Mouse (Mus musculus): ENCODE results near the gene Klrg2.
"Not testable (repeated sequence)": the region's sequence is repeated elsewhere in the genome, so short reads cannot be mapped to it uniquely, and the experiment has no call there.

Klrg2 gene

DNA sequence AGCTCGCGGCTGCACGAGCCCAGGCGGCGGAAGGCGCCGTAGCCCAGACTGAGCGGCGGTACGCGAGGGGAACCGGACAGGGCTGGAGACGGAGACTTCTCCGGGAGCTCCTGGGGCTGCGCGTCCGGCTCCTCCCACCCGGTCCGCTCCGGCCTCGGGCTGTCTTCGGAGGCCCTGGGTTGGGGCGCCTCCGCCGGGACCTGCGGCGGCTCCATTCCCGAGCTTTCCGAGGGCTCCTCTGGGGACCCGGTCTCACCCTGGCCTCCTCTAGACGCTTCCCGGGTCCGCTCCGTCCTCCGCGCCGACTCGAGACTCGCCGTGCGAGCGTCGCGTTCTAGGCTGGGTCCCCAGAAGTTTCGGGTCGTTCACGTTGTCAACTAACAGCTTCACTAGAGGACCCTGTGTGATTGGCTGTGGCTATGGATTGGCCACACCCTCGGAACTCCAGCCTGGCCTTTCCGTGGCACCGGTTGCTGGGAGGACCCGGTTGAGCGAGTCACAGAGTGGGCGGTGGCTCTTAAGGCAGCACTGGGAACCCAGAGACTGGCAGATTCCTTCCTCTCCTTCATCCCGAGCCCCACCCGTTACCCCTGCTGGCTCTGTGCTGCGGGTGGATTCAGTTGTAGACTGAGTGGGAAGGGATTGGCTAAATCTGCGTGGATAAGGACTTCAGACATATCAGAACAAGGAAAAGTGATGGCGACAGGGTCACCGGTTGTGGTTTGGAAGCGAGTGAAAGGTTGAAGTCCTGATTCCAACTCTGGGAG, at the start of gene Klrg2:
Gene Klrg2 (minus strand): TSS at position 391 of the 767 bp plus-strand sequence.
- DNase-seq (ENCODE audit: low read depth, low spot score) = peak; percentile 13

DNA sequence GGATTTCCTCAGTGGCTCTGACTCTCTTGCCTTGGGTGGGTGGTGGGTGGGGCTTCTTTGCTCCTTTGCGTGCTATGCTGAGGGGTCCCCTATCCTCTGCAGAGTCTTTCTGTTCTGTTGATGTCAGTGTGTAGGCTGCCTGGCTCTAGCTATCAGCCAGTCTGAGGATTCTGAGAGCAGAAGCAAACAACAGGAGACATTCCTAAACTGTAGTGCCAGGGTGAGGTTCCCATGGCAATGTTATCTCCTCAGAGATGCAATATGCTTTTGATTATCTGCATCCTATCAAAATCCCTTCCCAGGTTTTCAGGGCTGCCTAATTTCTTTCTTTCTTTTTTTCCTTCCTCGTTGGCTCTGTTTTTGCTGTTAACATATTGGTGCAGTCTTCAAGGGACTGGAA, 45.5 kb upstream of the Klrg2 start:
- DNase-seq (ENCODE audit: low read depth, low spot score) = no peak

DNA sequence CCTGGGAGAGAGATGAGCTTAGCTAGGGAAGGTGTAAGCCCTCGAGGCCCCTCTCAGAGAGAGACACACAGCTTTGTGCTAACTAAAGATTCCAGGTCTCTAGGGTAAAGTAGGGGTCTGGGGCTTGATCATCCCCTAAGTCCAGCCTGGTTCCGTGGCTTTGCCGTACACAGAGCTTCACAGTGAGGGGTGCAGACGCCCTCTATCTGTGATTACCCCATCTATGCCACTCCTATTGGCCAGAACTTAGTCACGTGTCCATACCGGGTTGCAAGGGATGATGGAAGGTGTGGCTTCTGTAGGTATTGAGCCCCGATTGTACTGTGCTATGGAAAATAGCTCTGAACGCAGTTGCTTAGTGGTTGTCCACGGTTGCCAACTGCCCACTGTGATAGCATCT, 40.6 kb upstream of the Klrg2 start:
- no peak for DNase-seq (ENCODE audit: low read depth, low spot score)

DNA sequence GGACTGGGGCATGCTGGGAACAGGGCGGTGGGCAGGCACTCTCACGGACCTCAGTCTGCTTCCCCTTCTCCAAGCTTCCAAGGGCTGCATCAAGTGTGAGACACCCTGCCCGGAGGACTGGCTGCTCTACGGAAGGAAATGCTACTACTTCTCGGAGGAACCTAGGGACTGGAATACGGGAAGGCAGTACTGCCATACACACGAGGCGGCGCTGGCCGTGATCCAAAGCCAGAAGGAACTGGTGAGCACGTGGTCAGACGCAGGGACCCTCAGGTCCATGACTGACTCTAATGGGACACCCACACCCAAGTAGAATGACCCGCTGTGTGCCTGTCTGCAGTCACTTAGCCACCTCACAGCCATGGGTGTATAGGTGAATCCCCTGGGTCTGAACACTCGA, 39.7 kb upstream of the Klrg2 start:
- DNase-seq (ENCODE audit: low read depth, low spot score) = no peak

DNA sequence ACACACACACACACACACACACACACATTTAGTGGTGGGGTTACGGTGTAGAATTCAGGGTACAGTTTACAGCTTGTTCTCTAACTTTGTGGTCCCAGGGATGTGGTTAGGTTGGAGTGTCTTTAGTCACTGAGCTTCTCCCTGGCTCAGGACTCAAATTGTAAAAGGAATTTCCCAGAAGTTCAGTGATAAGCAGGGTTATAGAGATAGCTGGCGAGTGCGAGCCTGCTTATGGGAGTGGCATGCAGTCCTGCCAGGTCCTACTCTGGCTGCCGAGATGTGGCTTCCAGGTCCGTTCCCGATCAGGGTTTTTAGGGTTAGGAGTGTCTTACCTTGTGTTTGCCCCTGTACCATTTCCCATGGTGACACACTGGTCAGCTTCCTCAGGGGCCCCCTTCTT, 39.2 kb upstream of the Klrg2 start:
- DNase-seq (ENCODE audit: low read depth, low spot score) = no peak

DNA sequence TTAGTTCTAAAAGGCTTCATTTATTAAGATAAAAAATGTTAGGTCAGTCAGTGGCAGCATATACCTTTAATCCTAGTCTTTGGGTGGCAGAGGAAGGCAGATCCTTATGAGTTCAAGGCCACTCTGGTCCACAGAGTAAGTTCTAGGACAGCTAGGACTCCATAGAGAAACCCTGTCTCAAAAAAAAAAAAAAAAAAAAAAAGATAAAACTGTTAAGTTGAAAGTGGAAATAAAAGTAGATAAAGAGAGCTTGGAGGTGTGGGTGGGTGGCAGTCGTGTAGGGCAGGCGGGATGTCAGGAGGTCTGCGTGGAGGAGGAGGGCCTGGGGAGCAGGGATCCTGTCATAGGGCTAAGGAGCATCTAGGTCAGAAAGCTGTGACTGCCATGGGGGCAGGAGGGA, 35.0 kb upstream of the Klrg2 start:
- no peak for DNase-seq (ENCODE audit: low read depth, low spot score)

DNA sequence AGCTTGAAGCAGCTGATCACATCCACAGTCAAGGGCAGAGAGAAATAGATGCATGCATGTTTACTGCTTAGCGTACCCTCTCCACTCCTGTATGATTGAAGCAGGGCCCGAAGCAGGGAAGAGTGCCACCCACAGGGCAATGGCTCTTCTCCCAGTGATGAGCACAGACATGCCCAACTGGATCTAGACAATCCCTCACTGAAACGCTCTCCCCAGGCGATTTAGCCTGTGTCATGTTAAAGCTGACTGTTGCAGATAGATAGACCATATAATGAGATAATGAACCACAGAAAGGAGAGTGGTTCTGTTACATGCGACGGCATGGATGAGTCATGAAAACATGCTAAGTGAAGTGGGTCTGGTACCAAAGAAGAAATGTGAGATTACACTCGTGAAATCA, 34.2 kb upstream of the Klrg2 start:
- DNase-seq (ENCODE audit: low read depth, low spot score) = no peak

DNA sequence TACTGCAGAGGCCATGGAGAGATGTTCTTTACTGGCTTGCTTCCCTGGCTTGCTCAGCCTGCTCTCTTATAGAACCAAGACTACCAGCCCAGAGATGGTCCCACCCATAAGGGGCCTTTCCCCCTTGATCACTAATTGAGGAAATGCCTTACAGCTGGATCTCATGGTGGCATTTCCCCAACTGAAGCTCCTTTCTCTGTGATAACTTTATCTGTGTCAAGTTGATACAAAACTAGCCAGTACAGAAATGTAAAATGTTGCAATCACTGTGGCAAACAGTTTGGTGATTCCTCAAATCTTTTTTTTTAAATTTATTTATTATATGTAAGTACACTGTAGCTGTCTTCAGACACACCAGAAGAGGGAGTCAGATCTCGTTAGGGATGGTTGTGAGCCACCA, 33.4 kb upstream of the Klrg2 start:
- DNase-seq (ENCODE audit: low read depth, low spot score) = not testable (repeated sequence)

DNA sequence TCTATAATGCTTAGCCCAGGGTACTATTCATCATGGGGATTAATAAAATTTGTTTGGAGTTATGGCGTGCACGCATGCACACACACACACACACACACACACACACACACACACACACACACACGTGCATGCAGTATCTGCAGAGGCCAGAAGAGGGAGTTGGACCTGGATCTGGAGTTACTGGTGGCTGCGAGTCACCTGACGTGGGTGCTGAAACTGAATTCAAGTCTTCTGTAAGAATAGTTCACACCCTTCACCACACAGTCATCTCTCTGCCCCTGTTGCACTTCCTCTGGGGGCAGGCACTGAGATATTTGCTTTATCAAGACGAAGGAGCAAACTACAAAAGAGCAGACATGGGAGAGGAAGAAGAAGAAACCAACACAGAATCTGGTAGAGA, 32.5 kb upstream of the Klrg2 start:
- no peak for DNase-seq (ENCODE audit: low read depth, low spot score)

DNA sequence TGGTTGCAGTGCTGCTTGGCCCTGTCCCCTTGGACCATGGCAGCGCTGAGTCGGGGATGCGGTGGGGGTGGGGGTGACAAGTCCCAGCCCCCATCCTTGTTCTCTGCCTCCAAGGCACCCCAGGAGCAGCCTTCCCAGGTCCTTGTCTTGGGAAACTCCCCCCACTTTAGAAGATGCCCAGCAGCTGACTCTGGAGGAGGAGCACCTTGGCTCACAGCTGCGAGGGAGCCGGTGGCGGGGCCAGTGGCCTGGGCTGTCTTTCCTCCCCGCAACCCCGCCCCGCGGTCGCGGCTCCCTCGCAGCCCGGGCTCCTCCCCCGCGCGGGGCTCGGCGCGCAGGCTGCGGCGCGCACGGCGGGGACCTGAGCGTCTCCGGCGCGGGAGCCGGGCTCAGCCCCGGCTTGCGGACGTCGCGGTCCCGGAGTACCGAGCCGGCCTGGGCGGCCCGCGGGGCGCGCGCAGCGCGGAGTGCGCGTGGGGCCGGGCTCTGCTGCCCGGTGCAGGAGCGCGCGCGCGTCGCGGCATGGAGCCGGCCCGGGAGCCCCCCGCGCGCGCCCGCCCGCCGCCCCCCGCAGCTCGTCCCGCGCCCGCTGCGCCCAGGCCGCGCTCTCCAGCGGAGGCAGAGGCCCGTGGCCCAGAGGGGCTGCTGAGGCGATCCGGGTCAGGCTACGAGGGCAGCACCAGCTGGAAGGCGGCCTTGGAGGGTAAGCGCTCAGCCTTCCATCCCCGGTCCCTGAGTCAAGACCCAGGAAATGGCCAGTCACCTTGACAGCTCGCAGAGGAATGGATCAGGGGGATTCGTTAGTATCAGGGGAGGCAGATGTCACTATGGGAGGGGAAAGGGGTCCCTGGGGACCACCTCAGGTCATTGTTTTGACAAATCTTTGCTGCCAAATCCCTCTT, 25.9 kb upstream of the Klrg2 start, which contains the start of gene Clec2l:
Gene Clec2l (plus strand): TSS at position 356 of the 902 bp plus-strand sequence.
- peak; percentile 62 for DNase-seq (ENCODE audit: low read depth, low spot score)

DNA sequence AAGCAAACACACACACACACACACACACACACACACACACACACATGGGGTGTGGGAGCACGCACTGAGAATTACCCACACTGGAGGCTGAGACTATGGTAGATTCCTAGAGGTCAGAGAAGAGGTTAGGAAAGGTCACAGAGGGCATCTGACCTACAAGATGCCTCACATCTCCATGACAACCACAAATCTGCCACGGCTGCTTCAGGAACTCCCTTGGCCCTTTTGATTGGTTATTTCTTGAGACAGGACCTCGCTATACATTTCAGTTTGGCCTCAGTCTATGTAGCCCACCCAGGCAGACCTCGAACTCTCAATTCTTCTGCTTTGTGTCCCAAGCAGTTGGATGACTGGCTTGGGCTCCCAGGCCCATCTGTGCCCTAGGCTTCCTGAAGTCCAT, 24.6 kb upstream of the Klrg2 start:
- DNase-seq (ENCODE audit: low read depth, low spot score) = no peak

DNA sequence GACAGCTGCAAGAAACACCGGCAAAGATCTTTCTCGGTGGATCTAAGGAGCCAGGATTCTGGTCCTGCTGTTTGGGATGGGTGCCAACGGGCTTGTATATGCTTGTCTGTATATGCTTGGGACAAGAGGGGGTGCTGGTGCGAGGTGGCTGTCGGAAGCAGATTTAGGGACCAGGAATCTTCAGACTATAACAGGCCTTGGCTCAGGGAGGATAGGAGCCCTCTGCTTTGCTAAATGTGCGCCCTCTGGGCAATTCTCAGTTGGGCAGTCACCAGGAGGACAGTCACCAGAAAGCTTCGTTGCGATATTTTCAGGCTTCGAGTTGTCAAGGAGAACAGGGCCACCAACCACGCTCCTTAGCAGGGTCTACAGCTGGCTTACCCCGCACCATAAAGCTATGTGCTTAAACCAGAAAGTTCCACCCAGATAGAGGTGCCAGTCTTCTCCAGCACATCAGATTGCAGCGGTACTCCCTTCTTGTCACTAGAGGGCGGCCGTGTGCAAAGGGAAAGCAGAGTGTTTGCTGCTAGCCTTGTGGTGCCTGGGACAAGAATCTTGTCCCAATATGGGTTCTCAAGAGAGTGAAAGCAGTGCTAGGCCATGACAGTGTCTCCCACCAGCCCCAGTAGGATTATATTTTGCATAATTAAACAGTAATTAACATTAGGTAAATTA, 13.4 kb upstream of the Klrg2 start:
- peak; percentile 77 for DNase-seq (ENCODE audit: low read depth, low spot score)

DNA sequence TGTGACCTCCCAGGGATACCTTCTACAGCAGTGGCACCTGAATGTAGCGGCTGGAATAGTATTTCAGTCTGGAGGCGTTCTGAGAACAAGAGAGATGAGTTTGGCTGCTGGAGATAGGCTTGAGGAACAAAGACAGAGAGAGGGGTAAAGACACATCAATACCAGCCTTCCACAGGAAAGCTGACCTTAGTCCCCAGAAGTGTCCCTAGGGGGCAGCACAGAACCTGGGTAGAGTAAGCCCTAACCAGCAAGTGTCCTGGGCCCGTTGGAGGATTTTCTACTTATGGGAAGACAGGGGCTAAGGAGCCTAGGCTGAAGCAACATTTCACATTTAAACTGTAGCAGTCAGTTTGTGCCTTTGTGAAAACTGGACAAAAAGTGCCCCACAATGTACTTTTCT, 12.5 kb upstream of the Klrg2 start:
- no peak for DNase-seq (ENCODE audit: low read depth, low spot score)

DNA sequence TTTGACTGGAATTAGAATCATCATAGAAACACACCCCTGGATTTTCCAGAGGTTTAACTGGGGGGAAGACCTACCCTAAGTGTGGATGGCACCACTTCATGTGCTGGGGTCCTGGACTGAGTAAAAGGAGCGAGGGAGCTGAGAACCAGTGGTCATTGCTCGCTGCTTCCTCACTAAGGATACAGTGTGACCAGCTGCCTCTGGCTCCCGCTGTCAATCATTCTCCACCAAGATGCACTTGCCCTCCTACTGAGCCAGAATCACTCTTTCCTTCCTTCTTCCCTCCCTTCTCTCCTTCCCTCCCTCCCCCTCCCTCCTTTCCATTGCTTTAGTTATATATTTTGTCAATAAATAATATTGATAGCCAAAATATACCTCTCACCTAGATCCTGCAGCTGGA, 6.0 kb upstream of the Klrg2 start:
- DNase-seq (ENCODE audit: low read depth, low spot score) = no peak

DNA sequence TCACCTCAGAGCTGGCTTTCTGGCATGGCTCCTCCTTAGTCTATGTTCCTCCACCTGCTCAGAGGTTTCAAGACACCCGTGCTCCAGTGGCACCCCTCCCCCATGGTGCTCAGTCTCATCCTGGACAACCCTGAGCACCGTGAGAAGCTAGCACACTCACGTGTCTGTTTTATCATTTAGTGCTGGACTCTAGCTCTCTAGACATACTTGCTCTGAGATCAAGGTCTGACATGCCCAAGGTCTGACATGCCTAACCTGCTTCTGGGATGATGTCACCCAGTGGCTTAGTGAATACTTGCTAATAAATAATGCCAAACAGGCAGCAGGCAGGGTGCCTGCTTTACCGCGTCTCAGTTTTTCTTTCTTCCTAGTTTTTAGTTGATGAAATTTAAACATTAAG, 5.6 kb upstream of the Klrg2 start:
- DNase-seq (ENCODE audit: low read depth, low spot score) = no peak

DNA sequence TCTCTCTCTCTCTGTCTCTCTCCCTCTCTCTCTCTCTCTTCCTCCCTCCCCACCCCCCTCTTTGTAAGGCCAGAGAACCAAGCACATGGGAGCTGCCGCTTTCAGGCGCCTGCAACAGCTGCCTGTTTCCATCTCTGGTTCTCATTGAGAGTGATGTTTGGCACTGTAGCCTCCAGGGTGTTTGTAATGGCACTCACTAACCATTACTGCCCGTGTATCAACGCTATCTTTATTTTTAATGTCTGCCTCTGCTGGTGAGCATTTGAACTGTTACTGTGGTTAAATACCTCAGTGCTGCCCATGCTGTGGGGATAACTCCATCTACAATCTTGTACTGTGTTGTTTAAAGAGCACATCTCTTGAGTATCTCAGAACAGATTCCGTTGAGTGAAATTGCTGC, 4.6 kb upstream of the Klrg2 start:
- DNase-seq (ENCODE audit: low read depth, low spot score) = no peak

DNA sequence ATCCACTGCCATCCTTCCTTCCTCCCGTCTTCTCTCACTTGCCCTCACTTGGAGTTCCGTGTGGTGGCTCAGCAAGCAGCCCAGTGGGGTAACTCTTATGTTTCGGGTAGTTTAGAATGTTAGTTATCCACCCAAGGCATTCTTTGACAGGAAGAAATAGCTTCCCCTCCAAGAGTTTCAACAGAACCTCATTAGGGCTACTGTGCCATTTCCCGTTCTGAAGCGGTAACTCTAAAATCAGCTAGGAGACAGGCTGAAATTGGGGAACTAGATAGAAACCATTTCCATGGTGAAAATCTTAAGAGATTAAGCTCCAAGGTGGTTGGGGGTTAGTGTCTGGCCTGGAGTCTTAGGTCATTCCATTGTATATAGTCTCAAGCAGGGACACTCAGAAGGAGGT, 4.2 kb upstream of the Klrg2 start:
- DNase-seq (ENCODE audit: low read depth, low spot score) = no peak

DNA sequence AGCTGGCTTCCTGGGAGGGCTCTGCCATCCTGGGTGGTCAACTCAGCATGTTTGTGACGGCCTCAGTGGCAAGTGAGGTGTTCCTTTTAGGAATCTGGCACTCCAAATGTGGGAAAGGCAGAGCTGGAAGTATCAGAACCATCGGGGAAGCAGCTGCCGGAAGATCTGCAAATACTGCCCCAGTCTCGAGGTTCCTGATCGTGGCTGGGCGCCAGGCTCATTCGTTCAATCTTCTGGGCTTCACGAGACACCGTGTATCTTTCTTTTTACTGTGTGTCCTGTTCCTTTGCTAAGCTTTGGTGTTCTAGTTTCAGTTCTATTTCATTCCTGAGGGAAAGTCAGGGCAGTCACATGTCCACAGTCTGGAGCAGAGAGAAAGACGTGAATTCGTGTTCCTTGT, 3.4 kb upstream of the Klrg2 start:
- no peak for DNase-seq (ENCODE audit: low read depth, low spot score)

DNA sequence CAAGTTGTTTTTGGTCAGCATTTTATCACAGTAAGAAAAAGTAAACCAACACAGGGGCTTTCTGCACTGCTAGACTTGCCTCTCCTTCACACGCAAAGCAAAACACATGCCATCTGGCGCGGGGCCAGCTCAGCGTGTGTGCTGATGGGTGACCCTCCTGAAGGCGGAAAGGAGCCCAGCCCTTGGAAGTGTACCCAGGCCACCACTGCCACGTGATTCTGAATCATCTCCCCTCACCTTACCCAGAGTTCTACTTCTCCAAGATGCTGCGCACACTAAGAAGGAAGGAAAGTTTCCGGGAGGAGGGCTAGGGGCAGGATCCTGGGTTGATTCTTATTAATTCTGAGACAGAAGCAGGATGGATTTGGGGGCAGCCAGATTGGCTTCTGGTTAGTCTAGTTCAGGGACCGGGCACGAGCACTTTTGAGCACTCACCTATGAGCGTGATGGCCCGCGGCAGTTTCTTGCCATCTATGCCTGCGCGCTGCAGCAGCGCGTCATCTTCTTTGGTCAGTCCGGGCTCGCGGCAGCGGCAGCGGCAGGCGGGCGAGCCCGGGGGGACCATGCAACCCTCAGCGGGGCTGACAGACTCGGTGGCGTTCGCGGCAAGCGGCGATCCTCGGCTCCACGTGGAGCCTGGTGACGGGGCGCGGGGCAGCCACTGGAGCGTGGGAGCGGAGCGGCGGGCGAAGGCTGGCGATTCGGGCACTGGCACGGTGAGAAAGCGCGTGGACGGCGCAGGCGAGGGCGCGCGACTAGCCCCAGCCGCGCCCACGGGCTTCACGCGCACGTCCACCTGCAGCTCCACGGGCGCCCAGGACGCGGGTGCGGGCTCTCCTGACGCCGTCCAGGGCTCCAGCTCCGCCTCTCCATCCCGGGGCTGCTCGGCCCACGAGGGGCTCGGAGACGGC, 846 bp downstream of the Klrg2 start:
- DNase-seq (ENCODE audit: low read depth, low spot score) = peak; percentile 39

DNA sequence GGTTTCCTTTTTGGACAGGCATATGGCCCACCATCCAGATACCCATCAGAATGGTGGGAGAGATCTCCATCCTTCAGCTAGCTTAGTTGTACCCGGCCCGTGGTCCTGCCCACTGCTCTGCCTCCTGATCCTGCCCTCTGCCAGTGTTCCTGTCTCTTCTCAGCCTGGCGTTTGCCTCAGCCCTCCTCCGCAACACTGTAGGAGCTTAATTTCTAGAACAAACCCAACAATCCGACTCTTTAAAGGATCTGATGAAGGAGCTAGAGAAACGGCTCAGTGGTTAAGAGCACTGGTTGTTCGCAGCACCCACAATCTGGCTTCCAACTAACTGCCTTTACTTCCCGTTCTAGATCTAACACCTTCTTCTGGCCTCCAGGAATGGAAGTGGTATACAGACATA, 2.6 kb downstream of the Klrg2 start:
- no peak for DNase-seq (ENCODE audit: low read depth, low spot score)

DNA sequence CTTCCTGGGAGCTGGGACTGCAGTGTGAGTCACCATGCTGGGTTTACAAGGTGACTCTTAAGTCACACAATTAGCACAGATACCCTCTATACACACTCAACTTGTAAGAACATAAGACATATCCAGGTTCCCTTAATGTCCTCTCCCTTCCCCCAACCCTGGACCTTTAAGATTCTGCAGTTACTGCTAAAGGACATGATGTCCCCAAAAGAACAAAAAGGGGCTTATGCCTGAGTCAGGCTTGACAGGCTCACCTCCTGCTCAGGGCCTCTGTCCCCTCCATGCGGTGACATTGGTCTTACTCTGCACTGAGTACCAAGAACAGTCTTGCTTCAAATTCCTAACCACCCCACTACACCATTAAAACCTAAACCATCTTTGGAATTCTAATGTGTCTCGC, 4.2 kb downstream of the Klrg2 start:
- no peak for DNase-seq (ENCODE audit: low read depth, low spot score)

Measured in retina, postnatal 7 days (tissue).